Mouse (Mus musculus): ENCODE results near the gene Samd5. TPM values are rescaled to one million over a fixed set of nuclear protein-coding genes. Genes with fewer than 3 reads are reported as not detected.

Samd5 gene
- 11.0 TPM for polyA plus RNA-seq (2014; fragmentation: Illumina TruSeq; extraction: RNeasy Lipid Tissue Mini Kit (QIAGEN cat#74804))

DNA sequence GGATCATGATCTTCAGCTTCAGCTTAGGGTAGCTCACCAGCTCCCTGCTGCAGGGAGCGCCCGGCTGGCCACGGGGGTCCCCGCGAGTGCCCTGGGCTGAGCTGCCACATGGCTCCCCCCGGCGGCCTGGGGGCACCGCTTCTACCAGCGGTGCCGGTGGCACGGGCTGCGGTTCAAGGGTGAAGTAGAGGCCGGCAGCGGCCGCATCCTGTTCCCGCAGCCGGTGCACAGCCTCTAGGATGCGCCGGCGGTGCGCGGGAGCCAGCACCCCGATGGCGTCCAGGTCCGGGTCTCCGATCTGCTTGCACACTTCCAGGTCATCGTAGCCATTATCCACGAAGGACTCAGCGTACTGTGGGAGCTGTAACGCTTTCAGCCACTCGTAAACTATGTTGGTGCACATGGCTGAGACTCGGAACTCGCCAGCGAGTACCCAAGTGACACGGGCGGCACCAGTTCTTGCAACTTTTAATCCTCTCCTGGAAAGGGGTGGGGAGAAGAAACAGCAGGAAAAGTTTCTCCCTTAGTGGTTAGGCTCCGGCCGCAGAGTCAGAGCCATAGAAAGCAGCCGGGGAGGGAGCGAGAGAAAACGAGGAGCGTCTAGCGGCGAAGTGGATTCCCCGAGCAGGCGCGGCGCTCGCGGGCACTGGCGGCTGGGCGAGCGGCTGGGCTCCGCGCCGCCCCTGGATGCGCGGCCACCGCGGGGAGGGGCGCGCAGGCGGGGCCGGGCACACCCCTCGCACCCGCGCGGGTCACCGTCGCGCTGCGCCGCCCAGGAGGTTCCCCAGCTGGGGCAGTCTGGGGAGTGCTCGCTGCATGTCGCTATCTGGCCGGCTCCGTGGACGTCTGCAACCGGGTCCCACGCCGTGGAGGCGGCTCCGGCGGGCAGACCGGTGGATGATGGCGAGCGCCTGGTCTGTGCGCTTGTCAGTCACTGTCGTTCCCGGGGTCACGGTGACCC lies at the start of gene Samd5:
Samd5 (minus strand) TSS at position 648 of the 961 bp plus-strand sequence.

Other genes with a start within 250 kb of the Samd5 start
- gene Stxbp5, start 225.9 kb upstream of the Samd5 start, polyA plus RNA-seq (2014; fragmentation: Illumina TruSeq; extraction: RNeasy Lipid Tissue Mini Kit (QIAGEN cat#74804)), result 21.2 TPM

Measured in ovary, adult 10 weeks (tissue).